Mouse (Mus musculus) cortical plate, adult 2 months (tissue): ENCODE results near the gene Loxl1. TPM values are rescaled to one million over a fixed set of nuclear protein-coding genes. Genes with fewer than 3 reads are reported as not detected.
"Not testable (repeated sequence)": the region's sequence is repeated elsewhere in the genome, so short reads cannot be mapped to it uniquely, and the experiment has no call there.

Experiments used
- H3K27ac ChIP-seq: fragments of 200-500 bp; 2 replicates; pipeline ENCODE4 v1.5.1; 2012; ENCODE audit warnings: low read length, control low read depth, inconsistent platforms; ENCODE audit not compliant: insufficient read depth
- H3K4me1 ChIP-seq: fragments of 200-500 bp; 2 replicates; pipeline ENCODE4 v1.6.1; 2011; ENCODE audit warnings: low read length; ENCODE audit not compliant: control insufficient read depth, insufficient read depth
- H3K4me3 ChIP-seq: fragments of 200-500 bp; 2 replicates; pipeline ENCODE4 v1.5.1; 2011; ENCODE audit warnings: mild to moderate bottlenecking, low read length, control low read depth; ENCODE audit not compliant: insufficient read depth
- CTCF ChIP-seq: fragments of 200-500 bp; IDR thresholded peaks from 2 replicates; pipeline ENCODE4 v1.5.1; 2011; ENCODE audit warnings: mild to moderate bottlenecking, control low read depth, low read length; ENCODE audit not compliant: insufficient read depth; ENCODE audit errors: extremely low read depth
- POLR2A ChIP-seq: fragments of 200-500 bp; IDR thresholded peaks from 2 replicates; pipeline ENCODE4 v1.6.1; 2011; ENCODE audit warnings: mild to moderate bottlenecking, low read length, control low read depth; ENCODE audit not compliant: insufficient read depth; ENCODE audit errors: extremely low read depth
- polyA plus RNA-seq: library from polyadenylated mRNA; depleted of rRNA; stranded (reverse); fragments of >200 nt; gene quantifications from 2 replicates; pipeline ENCODE4 v1.2.3, GENCODE M21; 2012

The Loxl1 gene
- polyA plus RNA-seq, 1 experiment: 2.0 TPM

DNA sequence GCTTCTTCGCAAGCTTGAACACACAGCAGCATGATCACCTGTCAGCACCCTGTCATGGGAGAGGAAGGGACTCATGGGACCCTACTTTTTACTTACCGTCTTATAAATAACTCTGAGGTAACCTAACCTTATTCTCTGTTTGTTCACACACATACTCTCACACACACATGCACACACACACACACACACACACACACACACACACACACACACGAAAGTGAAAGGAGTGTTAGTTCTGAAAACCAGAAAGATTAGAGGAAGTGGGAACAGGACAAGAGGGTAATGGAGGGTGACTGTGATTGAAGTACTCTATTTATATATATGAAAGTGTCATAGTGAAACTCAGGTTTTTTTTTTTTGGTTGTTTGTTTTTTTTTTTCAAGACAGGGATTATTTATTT lies 41.9 kb downstream of the Loxl1 start:
- H3K4me1 ChIP-seq: peaks cover 8% of the 10 kb centered on the region
- TF ChIP-seq POLR2A (no peak), CTCF (no peak)
- no peak overlapping the region for H3K4me3 ChIP-seq
- H3K27ac ChIP-seq: no peak overlapping the region

DNA sequence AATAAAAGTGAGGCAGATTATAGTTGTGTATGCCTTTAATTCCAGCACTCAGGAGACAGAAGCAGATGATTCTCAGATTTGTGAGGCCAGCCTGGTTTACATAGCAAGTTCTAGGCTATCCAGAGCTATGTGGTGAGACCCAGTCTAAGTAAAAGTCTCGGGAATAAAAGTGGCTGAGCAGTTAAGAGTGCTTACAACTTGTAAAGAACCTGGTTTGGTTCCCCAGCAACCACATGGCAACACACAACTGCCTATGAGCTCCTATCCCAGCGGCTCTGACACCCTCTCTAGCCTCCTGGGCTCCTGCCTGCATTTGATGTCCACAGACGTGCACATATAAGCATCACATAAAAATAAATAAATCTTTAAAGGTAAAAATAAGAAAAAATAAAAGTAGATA lies 42.9 kb downstream of the Loxl1 start:
- H3K4me3 ChIP-seq: no peak overlapping the region
- H3K4me1 ChIP-seq: peaks cover 3% of the 10 kb centered on the region
- TF ChIP-seq CTCF: no peak
- no peak for TF ChIP-seq POLR2A
- no peak overlapping the region for H3K27ac ChIP-seq

DNA sequence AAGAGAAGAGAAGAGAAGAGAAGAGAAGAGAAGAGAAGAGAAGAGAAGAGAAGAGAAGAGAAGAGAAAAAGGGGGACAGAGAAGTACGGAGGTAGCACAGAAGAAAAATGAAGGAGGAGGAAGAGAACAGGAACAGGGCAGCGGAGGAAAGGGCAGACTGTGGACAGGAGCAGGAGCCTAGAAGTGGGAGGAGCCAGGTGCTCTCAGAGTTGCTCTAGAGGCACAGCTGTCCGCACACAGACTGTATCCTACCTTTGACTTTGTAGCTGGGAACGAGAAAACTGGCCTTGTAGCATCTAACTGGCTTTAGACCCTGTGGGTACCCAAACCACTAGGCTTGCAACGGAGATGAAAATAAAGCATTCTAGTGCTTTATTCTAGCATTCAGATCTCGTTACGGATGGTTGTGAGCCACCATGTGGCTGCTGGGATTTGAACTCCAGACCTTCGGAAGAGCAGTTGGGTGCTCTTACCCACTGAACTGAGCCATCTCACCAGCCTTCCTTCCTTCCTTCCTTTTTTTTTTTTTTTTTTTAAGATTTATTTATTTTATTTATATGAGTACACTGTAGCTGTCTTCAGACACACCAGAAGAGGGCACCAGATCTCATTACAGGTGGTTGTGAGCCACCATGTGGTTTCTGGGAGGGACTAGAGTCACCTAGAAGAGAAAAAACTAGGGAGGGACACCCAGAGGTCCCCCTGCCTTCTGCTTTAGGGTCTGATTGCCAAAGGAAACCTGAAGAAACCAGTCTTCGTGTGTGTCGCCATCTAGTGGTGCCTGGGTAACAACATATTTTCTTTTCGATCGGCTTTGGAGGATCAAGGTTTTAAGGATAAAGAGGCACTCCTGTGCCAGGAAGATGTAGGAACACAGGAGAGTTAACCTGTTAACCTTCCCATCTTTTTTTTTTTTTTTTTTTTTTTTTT lies 44.3 kb downstream of the Loxl1 start:
- Histone ChIP-seq H3K4me3 (no peak overlapping the region), H3K27ac (no peak overlapping the region), H3K4me1 (no peaks in the 10 kb centered on the region; the same call in 1 of the 2 replicates)
- TF ChIP-seq POLR2A: no peak
- TF ChIP-seq CTCF: peak; percentile 69

DNA sequence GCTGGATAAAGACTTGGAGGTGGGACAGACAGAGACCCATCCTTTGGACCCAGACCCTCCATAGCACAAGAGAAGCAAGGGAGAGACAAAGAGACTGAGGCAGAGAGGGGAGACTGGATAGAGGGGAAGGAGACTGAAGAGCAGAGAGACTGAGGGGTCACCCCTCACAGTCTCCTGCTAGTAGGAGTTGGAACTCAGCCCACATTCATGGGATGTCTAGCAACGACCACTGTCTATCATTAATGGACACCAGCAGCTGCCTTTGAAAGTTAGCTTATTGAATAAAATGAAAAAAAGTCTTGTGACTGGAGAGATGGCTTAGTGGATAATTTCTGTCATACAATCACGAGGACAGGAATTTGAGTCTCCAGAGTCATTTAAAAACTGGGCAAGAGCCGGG lies 45.9 kb downstream of the Loxl1 start:
- TF ChIP-seq CTCF: no peak
- no peak for TF ChIP-seq POLR2A
- Histone ChIP-seq H3K4me1 (peaks cover 2% of the 10 kb centered on the region; the same call in 1 of the 2 replicates), H3K27ac (peak overlapping the region; percentile 42; the same call in 1 of the 2 replicates), H3K4me3 (no peak overlapping the region)

DNA sequence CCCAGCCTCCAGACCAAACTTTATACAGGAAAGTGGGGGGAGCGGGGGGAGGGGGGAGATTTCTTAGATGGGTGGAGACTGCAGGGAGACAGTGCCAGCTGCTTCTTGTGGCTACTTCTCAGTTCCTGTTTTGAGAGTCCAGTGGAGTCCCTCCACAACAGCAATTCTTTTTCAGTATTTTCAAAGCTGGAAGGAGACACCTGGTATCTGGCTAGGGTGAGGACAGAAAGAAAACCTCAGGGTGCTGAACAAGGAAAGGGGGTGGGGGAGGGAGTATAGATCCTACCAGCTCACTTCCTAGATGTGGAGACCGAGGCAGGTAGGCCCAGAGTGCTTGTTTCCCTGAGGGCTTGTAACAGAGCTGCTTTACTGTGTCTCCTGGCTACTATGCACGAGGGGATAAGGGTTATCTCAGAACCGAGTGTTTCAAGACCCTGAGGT lies 46.4 kb downstream of the Loxl1 start:
- no peak overlapping the region for H3K4me3 ChIP-seq
- peak overlapping the region; percentile 42; the same call in 1 of the 2 replicates for H3K27ac ChIP-seq
- peaks cover 3% of the 10 kb centered on the region; the same call in 1 of the 2 replicates for H3K4me1 ChIP-seq
- no peak for TF ChIP-seq CTCF
- no peak for TF ChIP-seq POLR2A

DNA sequence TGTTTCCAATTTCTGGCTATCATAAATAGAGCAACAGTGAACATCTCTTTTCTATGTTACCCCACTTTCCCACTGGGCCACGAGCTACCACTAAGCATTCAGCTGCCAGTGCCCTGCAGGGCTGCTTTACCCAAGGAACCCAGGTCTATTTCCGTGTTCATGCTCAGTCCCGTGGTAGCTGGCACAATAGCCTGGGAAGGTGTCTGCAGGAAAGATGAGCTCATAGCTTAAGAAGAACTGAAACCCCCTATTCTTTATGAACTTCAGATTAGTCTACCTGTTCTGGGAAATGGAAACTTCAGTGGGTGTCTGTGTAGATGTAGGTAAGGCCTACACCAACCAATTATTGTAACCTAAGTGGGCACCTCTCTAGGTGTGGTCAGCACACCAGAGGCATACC lies 47.6 kb downstream of the Loxl1 start:
- H3K4me3 ChIP-seq: no peak overlapping the region
- peaks cover 3% of the 10 kb centered on the region; the same call in 1 of the 2 replicates for H3K4me1 ChIP-seq
- no peak overlapping the region for H3K27ac ChIP-seq
- TF ChIP-seq POLR2A (no peak), CTCF (no peak)

DNA sequence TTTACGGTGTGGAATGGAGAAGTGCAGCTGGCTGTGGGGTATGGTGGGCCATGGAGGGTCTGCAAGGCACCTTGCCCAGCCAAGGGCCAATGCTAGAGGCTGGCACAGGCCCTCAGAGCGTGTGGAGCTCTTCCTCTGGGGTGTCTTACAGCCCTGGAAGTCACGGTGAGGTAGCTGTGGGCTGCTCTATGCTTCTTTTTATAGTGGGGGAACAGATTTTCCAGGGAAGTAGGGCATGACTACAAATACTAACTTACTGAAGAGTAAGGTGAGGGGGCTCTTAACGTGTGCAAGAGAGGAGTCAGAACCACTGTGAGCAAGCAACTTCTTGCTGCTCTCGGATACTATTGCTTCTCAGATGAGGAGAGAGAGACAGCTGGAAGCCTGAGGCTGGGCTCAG lies 50.5 kb downstream of the Loxl1 start:
- TF ChIP-seq CTCF: no peak
- TF ChIP-seq POLR2A: no peak
- H3K4me1 ChIP-seq: peaks cover 3% of the 10 kb centered on the region; the same call in 1 of the 2 replicates
- no peak overlapping the region for H3K27ac ChIP-seq
- no peak overlapping the region for H3K4me3 ChIP-seq

DNA sequence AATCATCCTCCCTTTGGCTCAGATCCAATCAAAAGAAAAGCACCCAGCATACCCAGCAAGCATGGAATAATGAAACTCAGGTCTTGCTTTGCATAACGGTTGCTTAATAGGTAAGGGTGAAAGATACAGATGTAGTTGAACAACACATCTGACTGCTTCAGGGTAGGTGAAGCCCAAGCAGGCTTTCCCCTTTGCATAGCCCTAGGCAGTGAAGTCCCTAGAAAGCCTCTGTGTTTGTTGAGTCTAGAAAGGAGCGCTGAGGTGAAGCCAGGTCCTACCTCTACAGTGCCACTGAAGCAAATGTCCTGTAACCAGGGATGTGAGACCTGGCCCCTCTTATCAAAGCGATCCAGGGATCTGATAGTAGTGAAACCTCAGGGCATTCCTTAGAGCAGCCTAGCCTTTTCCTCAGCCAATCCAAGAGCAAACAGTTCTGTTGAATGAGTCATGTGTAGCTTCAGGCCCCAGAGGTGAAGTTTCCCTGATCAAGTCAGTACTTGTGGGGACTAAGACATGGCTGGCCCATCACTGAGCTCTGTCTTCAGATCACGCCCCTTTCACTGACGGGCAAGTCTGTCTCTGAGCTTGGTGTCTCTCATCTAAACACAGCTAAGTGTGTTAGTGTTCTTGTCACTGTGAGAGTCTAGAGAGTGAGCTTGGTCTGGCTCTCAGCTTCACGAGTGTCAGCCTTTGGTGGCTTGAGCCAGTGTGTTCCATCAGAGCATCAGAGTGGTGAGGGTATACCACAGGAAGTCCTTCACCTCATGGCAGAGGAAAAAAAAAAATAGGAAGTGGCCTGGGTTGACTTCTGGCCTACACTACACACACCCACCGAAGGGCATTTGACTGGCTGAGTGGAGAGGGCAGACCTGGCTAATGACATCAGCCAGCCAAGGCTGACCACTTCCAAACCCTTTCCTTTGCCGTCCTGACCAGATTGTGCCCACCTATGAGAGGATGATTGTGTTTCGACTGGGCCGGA lies 57.0 kb downstream of the Loxl1 start:
- no peak for TF ChIP-seq CTCF
- no peak for TF ChIP-seq POLR2A
- Histone ChIP-seq H3K4me3 (no peak overlapping the region), H3K4me1 (no peaks in the 10 kb centered on the region), H3K27ac (no peak overlapping the region)

DNA sequence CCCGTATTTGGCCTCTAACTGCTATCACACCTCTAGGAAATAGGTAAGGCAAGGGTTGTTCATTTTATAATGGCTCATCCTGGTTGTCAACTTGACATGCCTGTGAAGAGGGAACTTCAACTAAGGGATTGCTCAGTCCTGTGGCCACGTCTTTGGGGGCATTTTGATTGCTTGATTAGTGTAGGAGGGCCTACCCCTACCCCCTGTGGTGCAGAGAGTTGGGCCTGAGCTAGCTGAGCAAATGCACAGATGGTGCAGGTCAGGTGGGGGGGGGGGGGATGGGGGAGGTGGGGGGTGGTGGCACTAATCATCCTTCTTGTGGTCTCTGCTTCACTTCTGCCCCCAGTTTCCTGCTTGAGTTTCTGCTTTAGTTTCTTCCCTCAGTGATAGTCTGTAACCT lies 57.9 kb downstream of the Loxl1 start:
- TF ChIP-seq CTCF (no peak), POLR2A (no peak)
- no peaks in the 10 kb centered on the region for H3K4me1 ChIP-seq
- H3K27ac ChIP-seq: no peak overlapping the region
- H3K4me3 ChIP-seq: no peak overlapping the region

DNA sequence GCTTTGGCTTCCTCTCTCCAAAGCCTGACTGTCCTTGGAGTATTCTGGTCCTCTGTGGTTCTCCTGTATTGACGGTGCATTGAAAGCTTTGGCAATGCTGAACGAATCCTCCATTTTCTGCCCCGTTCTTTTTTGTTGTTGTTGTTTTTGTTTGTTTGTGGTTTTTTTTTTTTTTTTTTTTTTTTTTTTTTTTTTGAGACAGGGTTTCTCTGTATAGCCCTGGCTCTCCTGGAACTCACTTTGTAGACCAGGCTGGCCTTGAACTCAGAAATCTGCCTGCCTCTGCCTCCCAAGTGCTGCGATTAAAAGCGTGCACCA lies 59.2 kb downstream of the Loxl1 start:
- H3K27ac ChIP-seq, H3K4me1 ChIP-seq: not testable (repeated sequence)
- H3K4me3 ChIP-seq: peak overlapping the region; percentile 54
